Mouse (Mus musculus) midbrain, embryonic 16.5 days (tissue): ENCODE measurements around the gene Vamp3. TPM values are rescaled to one million over a fixed set of nuclear protein-coding genes. Genes with fewer than 3 reads are reported as not detected.

Experiments
- ATAC-seq: fragments of 200-750 bp; cut with Nextera tagmentation; 2 replicates; pipeline ENCODE4 v1.8.0; 2017; ENCODE audit warnings: moderate TSS enrichment
- H3K27ac ChIP-seq: fragments of 300-500 bp; sonication (generic); 2 replicates; pipeline ENCODE4 v1.5.1; 2014; ENCODE audit warnings: mild to moderate bottlenecking, low read length, mixed read lengths
- H3K27me3 ChIP-seq: fragments of 300-500 bp; sonication (generic); 2 replicates; pipeline ENCODE4 v1.6.1; 2014; ENCODE audit warnings: low read depth, low read length, mixed read lengths; ENCODE audit not compliant: control insufficient read depth, insufficient read depth
- H3K36me3 ChIP-seq: fragments of 300-500 bp; sonication (generic); 2 replicates; pipeline ENCODE4 v1.6.1; 2014; ENCODE audit warnings: mild to moderate bottlenecking, low read length, moderate library complexity, mixed read lengths; ENCODE audit not compliant: control insufficient read depth, insufficient read depth
- H3K4me1 ChIP-seq: fragments of 300-500 bp; sonication (generic); 2 replicates; pipeline ENCODE4 v1.6.1; 2014; ENCODE audit warnings: mild to moderate bottlenecking, low read length, mixed read lengths; ENCODE audit not compliant: control insufficient read depth, insufficient read depth
- H3K4me2 ChIP-seq: fragments of 300-500 bp; sonication (generic); 2 replicates; pipeline ENCODE4 v1.6.1; 2014; ENCODE audit warnings: mild to moderate bottlenecking, low read length, mixed read lengths
- H3K4me3 ChIP-seq: fragments of 300-500 bp; sonication (generic); 2 replicates; pipeline ENCODE4 v1.5.1; 2014; ENCODE audit warnings: low read depth, mild to moderate bottlenecking, low read length, moderate library complexity, mixed read lengths
- H3K9ac ChIP-seq: fragments of 300-500 bp; sonication (generic); 2 replicates; pipeline ENCODE4 v1.6.1; 2014; ENCODE audit warnings: low read depth, low read length, mixed read lengths
- H3K9me3 ChIP-seq: fragments of 300-500 bp; sonication (generic); replicated peaks from 2 replicates; pipeline ENCODE4 v1.6.1; 2014; ENCODE audit warnings: mild to moderate bottlenecking, low read length, mixed read lengths; ENCODE audit not compliant: control insufficient read depth, poor library complexity, severe bottlenecking
- WGBS: fragments of 180-500 bp; shearing (Covaris S2); extraction: QIAGEN DNeasy Blood & Tissue Kit; methylation state at CpG from one replicate; pipeline ENCODE4 v1.1.7; 2014; 5-methylcytosine and 5-hydroxymethylcytosine counted together
- polyA plus RNA-seq: library from polyadenylated mRNA; unstranded; fragments of >200 nt; fragmentation: Nextera tagmentation; extraction: Ambion mirVana; gene quantifications from 2 replicates; pipeline ENCODE4 v1.2.1, GENCODE M21; 2015

Gene Vamp3
- polyA plus RNA-seq, 1 experiment from 2014 or later: 45.7 TPM

DNA sequence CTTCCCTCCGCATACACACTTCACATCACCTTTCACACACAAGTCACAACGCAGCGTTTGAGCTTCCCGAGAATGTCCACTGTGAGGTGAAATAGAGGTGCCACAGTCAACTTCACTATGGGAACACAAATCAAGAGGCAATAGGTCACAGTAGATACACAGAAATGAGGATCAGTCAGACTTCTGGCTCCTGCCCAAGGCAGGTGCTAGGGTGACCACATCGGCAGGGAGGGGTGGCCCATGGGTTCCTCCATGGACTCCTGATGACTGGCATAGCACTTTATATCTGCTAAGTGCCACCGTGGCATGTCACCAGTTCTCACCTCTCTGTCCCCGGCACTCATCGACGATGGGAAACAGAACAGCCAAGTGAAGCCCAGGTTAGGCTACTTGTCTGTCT is 59.1 kb downstream of the Vamp3 start:
- Histone ChIP-seq H3K27ac (no peak overlapping the region), H3K4me2 (no peak overlapping the region), H3K4me1 (no peaks in the 10 kb centered on the region), H3K4me3 (no peak overlapping the region), H3K9ac (no peak overlapping the region), H3K27me3 (no peaks in the 10 kb centered on the region), H3K36me3 (no peaks in the 10 kb centered on the region), H3K9me3 (no peaks in the 10 kb centered on the region)
- no peak for ATAC-seq
- 95% methylated on average over 9 of the region's 9 CpGs for WGBS

Other genes with a start within 250 kb of the Vamp3 start
- 22.1 and 22.7 TPM in 2 replicates for gene Errfi1, start 204.0 kb downstream of the Vamp3 start, polyA plus RNA-seq
- 359 and 371 TPM in 2 replicates for gene Park7, start 143.5 kb downstream of the Vamp3 start, polyA plus RNA-seq
- 0.27 and 0.38 TPM in 2 replicates for gene Tnfrsf9, start 143.4 kb downstream of the Vamp3 start, polyA plus RNA-seq
- gene Uts2, start 60.9 kb downstream of the Vamp3 start, polyA plus RNA-seq: not detected in 2 replicates
- 3.4 and 3.7 TPM in 2 replicates for gene Per3, start 13.3 kb downstream of the Vamp3 start, polyA plus RNA-seq
- gene Gm13090, start 31.6 kb upstream of the Vamp3 start, polyA plus RNA-seq: not detected in 2 replicates